ENCODE assay signal across 7 mouse cellular contexts in genomic region chr14:75366741-75367140, GRCm38 (mm10).
DNase-seq lines count a peak whose midpoint lies in the region; ATAC-seq and TF ChIP-seq lines count a peak whose summit lies in the region.

No protein-coding gene starts in this region.

- intact Hi-C loops in left cerebral cortex, postnatal 10 days (cut with DNase I) = no loop called here

- H3K27me3 ChIP-seq in kidney, embryonic 15.5 days = no peaks in the 10 kb centered on the region
- no peaks in the 10 kb centered on the region for H3K27me3 ChIP-seq in G1E (ENCODE audit: insufficient read depth, low read length)

- no peak overlapping the region for H3K27ac ChIP-seq in kidney, embryonic 15.5 days

- no peak overlapping the region for H3K4me2 ChIP-seq in kidney, embryonic 15.5 days

- 25% methylated on average over 11 of the region's 11 CpGs for WGBS in kidney, embryonic 15.5 days

- no peak for ATAC-seq in kidney, embryonic 15.5 days (replicated peaks; ENCODE audit: low FRiP score)
- no peak for ATAC-seq in G1E (ENCODE audit: extremely low read depth, insufficient number of reproducible peaks, low FRiP score, poor library complexity, severe bottlenecking)
- peak; percentile 52 for ATAC-seq in granulocyte monocyte progenitor cell, adult 5-6 weeks (replicated peaks; ENCODE audit: poor library complexity, severe bottlenecking)

- peak; percentile 5 for DNase-seq in kidney, adult 9 months
- peak; percentile 48 for DNase-seq in 416B (ENCODE audit: low read depth)
- peak; percentile 14 for DNase-seq in G1E (ENCODE audit: low spot score)
- no peak for DNase-seq in spleen, postnatal 4 days (ENCODE audit: low spot score in 2 of 2)
- no peak for DNase-seq in left cerebral cortex, postnatal 10 days (ENCODE audit: extremely low spot score in 1 of 2, low spot score in 2 of 2)

- no peaks in the 10 kb centered on the region for H3K36me3 ChIP-seq in kidney, embryonic 15.5 days
- H3K36me3 ChIP-seq in G1E (replicated peaks) = no peaks in the 10 kb centered on the region

- no peak overlapping the region for H3K4me3 ChIP-seq in kidney, embryonic 15.5 days (replicated peaks)
- no peak overlapping the region for H3K4me3 ChIP-seq in G1E (ENCODE audit: low read depth, low read length)

- no peak for TF ChIP-seq CTCF in G1E (IDR thresholded peaks at IDR 0.05; ENCODE audit: low read depth, low read length)

- H3K9me3 ChIP-seq in kidney, embryonic 15.5 days (replicated peaks) = no peaks in the 10 kb centered on the region
- no peaks in the 10 kb centered on the region for H3K9me3 ChIP-seq in G1E (replicated peaks)

- no peak overlapping the region for H3K9ac ChIP-seq in kidney, embryonic 15.5 days

- no peaks in the 10 kb centered on the region for H3K4me1 ChIP-seq in kidney, embryonic 15.5 days
- H3K4me1 ChIP-seq in G1E (ENCODE audit: insufficient read depth, low read depth, low read length) = no peaks in the 10 kb centered on the region

Comparison
In these comparisons a context has a peak if more than half of its experiments do, and no peak if none do; other contexts are left out.
1. DNase-seq: peak in kidney, adult 9 months (single experiment), 416B (single experiment) and G1E (single experiment); none in spleen, postnatal 4 days (0 of 2) and left cerebral cortex, postnatal 10 days (0 of 2).